Mouse (Mus musculus): ENCODE data around the gene Nr4a1.

DNA sequence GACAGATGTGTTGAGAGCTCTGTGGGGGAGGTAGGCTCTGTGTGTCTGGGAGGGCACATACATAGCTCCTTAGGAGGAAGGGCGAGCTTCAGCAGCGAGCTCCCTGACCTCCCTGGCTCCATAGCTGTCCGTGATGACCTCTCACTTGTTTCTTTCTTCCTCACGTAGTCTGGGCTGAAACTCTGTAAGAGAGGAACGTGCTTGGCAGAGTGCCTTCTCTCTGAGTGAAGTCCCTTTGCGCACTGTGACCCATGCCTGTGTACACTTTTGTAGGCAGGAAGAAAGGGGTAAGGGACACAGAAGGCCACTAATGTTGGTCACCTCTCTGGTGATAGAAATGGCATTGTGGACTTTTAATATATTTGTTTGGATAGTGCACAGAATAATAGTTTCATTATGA, 33.3 kb downstream of the Nr4a1 start:
- TF ChIP-seq CTCF (conservative IDR thresholded peaks at IDR 0.05 in 1 of 2, IDR thresholded peaks at IDR 0.05 in 1 of 2; ENCODE audit: low read depth in 2 of 2, low read length in 2 of 2) = no peak
- no peak for TF ChIP-seq EP300 (IDR thresholded peaks at IDR 0.05; ENCODE audit: low read length)
- TF ChIP-seq MYC (IDR thresholded peaks at IDR 0.05; ENCODE audit: low read depth, low read length) = no peak

Data from CH12.LX (cell line).